Mouse (Mus musculus) CH12.LX (cell line): Measurements from ENCODE around the gene Eif4e. TPM values are rescaled to one million over a fixed set of nuclear protein-coding genes. Genes with fewer than 3 reads are reported as not detected.

Experiments
- DNase-seq: peaks from one replicate; pipeline ENCODE4 v3.0.0-alpha.2; 2013; ENCODE audit errors: extremely low read depth
- H3K27ac ChIP-seq: 2 replicates; pipeline ENCODE4 v1.5.1; 2012; ENCODE audit warnings: low read depth, mild to moderate bottlenecking, control low read depth, moderate library complexity; ENCODE audit not compliant: insufficient read depth
- H3K27me3 ChIP-seq: replicated peaks from 2 replicates; pipeline ENCODE3; 2012; ENCODE audit warnings: inconsistent platforms
- H3K36me3 ChIP-seq, 2 experiments: replicated peaks in 1 of 2; 2 replicates each; pipeline versions ENCODE3 to v1.6.1; 2012; ENCODE audit warnings: inconsistent platforms in 1 of 2, low read length in 1 of 2, mild to moderate bottlenecking in 1 of 2, mixed read lengths in 1 of 2, moderate library complexity in 1 of 2; ENCODE audit not compliant: control insufficient read depth in 1 of 2, insufficient read depth in 1 of 2
- H3K4me1 ChIP-seq, 2 experiments: 2 replicates each; pipeline ENCODE4 v1.6.1; 2012; ENCODE audit warnings: inconsistent platforms in 1 of 2, moderate library complexity in 1 of 2; ENCODE audit not compliant: insufficient read depth in 2 of 2, control insufficient read depth in 1 of 2
- H3K4me2 ChIP-seq: 2 replicates; pipeline ENCODE4 v1.6.1; 2012; ENCODE audit warnings: low read depth, mild to moderate bottlenecking, control low read depth; ENCODE audit not compliant: poor library complexity, insufficient read depth, severe bottlenecking
- H3K4me3 ChIP-seq, 3 experiments: fragments of 150-350 bp in 1 of 3; sonication (generic) in 1 of 3; replicated peaks in 1 of 3; 2 replicates each; pipeline versions ENCODE3 to v1.5.1; 2011 to 2012; ENCODE audit warnings: low read depth in 2 of 3, low read length in 2 of 3, mild to moderate bottlenecking in 2 of 3, moderate library complexity in 2 of 3, control low read depth in 1 of 3, improper control_type of control experiment in 1 of 3, inconsistent platforms in 1 of 3, mixed read lengths in 1 of 3; ENCODE audit not compliant: poor library complexity in 1 of 3
- H3K79me2 ChIP-seq: replicated peaks from 2 replicates; pipeline ENCODE4 v1.6.1; 2012; ENCODE audit warnings: mild to moderate bottlenecking, moderate library complexity; ENCODE audit not compliant: control insufficient read depth, poor library complexity, insufficient read depth, severe bottlenecking; ENCODE audit errors: extremely low read depth
- H3K9ac ChIP-seq: 2 replicates; pipeline ENCODE4 v1.6.1; 2012; ENCODE audit warnings: low read depth, mild to moderate bottlenecking, control low read depth, moderate library complexity; ENCODE audit not compliant: insufficient read depth
- H3K9me3 ChIP-seq: replicated peaks from 2 replicates; pipeline ENCODE3; 2012; ENCODE audit warnings: low read length, inconsistent platforms, mixed read lengths
- BHLHE40 ChIP-seq: IDR thresholded peaks from 2 replicates; pipeline ENCODE4 v1.6.1; 2011; ENCODE audit warnings: mild to moderate bottlenecking, low read depth, low read length, improper control_type of control experiment
- CHD1 ChIP-seq: IDR thresholded peaks from 2 replicates; pipeline ENCODE4 v1.6.1; 2012; ENCODE audit warnings: low read depth, low read length, improper control_type of control experiment, inconsistent platforms
- CHD2 ChIP-seq: IDR thresholded peaks from 2 replicates; pipeline ENCODE4 v1.6.1; 2011; ENCODE audit warnings: low read length, improper control_type of control experiment
- CTCF ChIP-seq, 2 experiments: IDR thresholded peaks in 1 of 2; conservative IDR thresholded peaks in 1 of 2; 2 replicates each; pipeline ENCODE4 v1.5.1; 2011 to 2012; ENCODE audit warnings: low read depth in 2 of 2, low read length in 2 of 2, improper control_type of control experiment in 1 of 2, inconsistent platforms in 1 of 2, mild to moderate bottlenecking in 1 of 2, moderate library complexity in 1 of 2
- ELF1 ChIP-seq: IDR thresholded peaks from 2 replicates; pipeline ENCODE4 v1.6.1; 2014; ENCODE audit warnings: low read depth, mild to moderate bottlenecking, inconsistent platforms, low read length, improper control_type of control experiment
- GABPA ChIP-seq: IDR thresholded peaks from 2 replicates; pipeline ENCODE4 v1.6.1; 2012; ENCODE audit warnings: low read depth, low read length, improper control_type of control experiment, inconsistent platforms; ENCODE audit not compliant: insufficient replicate concordance
- IRF4 ChIP-seq: IDR thresholded peaks from 2 replicates; pipeline ENCODE4 v1.6.1; 2014; ENCODE audit warnings: low read depth, mild to moderate bottlenecking, inconsistent platforms, low read length, improper control_type of control experiment
- JUN ChIP-seq: IDR thresholded peaks from 2 replicates; pipeline ENCODE4 v1.6.1; 2011; ENCODE audit warnings: low read depth, mild to moderate bottlenecking, low read length, improper control_type of control experiment, moderate library complexity; ENCODE audit not compliant: insufficient read depth
- MAFK ChIP-seq: IDR thresholded peaks from 2 replicates; pipeline ENCODE4 v1.6.1; 2011; ENCODE audit warnings: low read length, improper control_type of control experiment; ENCODE audit not compliant: insufficient replicate concordance
- MAZ ChIP-seq: IDR thresholded peaks from 2 replicates; pipeline ENCODE4 v1.6.1; 2012; ENCODE audit warnings: low read depth, mild to moderate bottlenecking, inconsistent platforms, low read length, improper control_type of control experiment, moderate library complexity
- MEF2A ChIP-seq: IDR thresholded peaks from 2 replicates; pipeline ENCODE4 v1.6.1; 2014; ENCODE audit warnings: low read depth, mild to moderate bottlenecking, inconsistent platforms, low read length, improper control_type of control experiment, borderline replicate concordance
- MXI1 ChIP-seq: IDR thresholded peaks from 2 replicates; pipeline ENCODE4 v1.6.1; 2011; ENCODE audit warnings: mild to moderate bottlenecking, low read depth, low read length, improper control_type of control experiment
- MYC ChIP-seq: IDR thresholded peaks from 2 replicates; pipeline ENCODE4 v1.6.1; 2011; ENCODE audit warnings: low read depth, mild to moderate bottlenecking, improper control_type of control experiment, low read length
- NELFE ChIP-seq: IDR thresholded peaks from 2 replicates; pipeline ENCODE4 v1.6.1; 2011; ENCODE audit warnings: low read depth, low read length, improper control_type of control experiment
- PAX5 ChIP-seq: IDR thresholded peaks from 2 replicates; pipeline ENCODE4 v1.6.1; 2012; ENCODE audit warnings: low read length, inconsistent platforms, mixed read lengths
- POLR2A ChIP-seq: IDR thresholded peaks from 2 replicates; pipeline ENCODE4 v1.6.1; 2011; ENCODE audit warnings: low read depth, mild to moderate bottlenecking, improper control_type of control experiment, low read length
- POLR2AphosphoS2 ChIP-seq: IDR thresholded peaks from 2 replicates; pipeline ENCODE4 v1.6.1; 2011; ENCODE audit warnings: low read depth, low read length, improper control_type of control experiment
- SIN3A ChIP-seq: IDR thresholded peaks from 2 replicates; pipeline ENCODE4 v1.6.1; 2012; ENCODE audit warnings: low read length, improper control_type of control experiment, inconsistent platforms
- SMC3 ChIP-seq: IDR thresholded peaks from 2 replicates; pipeline ENCODE4 v1.6.1; 2011; ENCODE audit warnings: low read depth, low read length, improper control_type of control experiment
- TBP ChIP-seq: conservative IDR thresholded peaks from 2 replicates; pipeline ENCODE4 v1.6.1; 2011; ENCODE audit warnings: low read depth, low read length, improper control_type of control experiment
- USF1 ChIP-seq: IDR thresholded peaks from 2 replicates; pipeline ENCODE4 v1.6.1; 2014; ENCODE audit warnings: low read depth, mild to moderate bottlenecking, inconsistent platforms, low read length, improper control_type of control experiment
- USF2 ChIP-seq: conservative IDR thresholded peaks from 2 replicates; pipeline ENCODE4 v1.6.1; 2011; ENCODE audit warnings: low read depth, low read length, improper control_type of control experiment
- ZC3H11A ChIP-seq: IDR thresholded peaks from 2 replicates; pipeline ENCODE4 v1.6.1; 2012; ENCODE audit warnings: low read depth, mild to moderate bottlenecking, inconsistent platforms, low read length, improper control_type of control experiment
- dilution Hi-C: fragments of 300-500 bp; cut with MboI; formaldehyde crosslinking; loops from 2 replicates; pipeline ENCODE4 v1.14.3; 2020; ENCODE audit warnings: low sequenced_read_pairs; ENCODE audit not compliant: extremely low pct_unique_long_range_greater_than_20kb, extremely low pct_ligation_motif_present
- in situ Hi-C: fragments of 300-500 bp; cut with MboI; formaldehyde crosslinking; loops from 3 replicates; pipeline ENCODE4 v1.14.3; 2019; ENCODE audit warnings: low sequenced_read_pairs, low pct_ligation_motif_present, low pct_unique_long_range_greater_than_20kb, mixed read lengths
- polyA plus RNA-seq: library from polyadenylated mRNA; unstranded; fragments of >175 nt; gene quantifications from 2 replicates; pipeline ENCODE4 v1.2.1, GENCODE M21; 2012; ENCODE audit warnings: low read depth; ENCODE audit not compliant: insufficient read length
- total RNA-seq, 2 experiments: library from RNA; depleted of rRNA; stranded (reverse); fragments of 300-350 nt in 1 of 2; fragments of >200 nt in 1 of 2; gene quantifications; 2 replicates each; pipeline ENCODE4 v1.2.3; 2012 to 2014

Gene Eif4e
- total and polyA plus RNA-seq, 3 experiments = 490 to 850 (median 590) TPM

DNA sequence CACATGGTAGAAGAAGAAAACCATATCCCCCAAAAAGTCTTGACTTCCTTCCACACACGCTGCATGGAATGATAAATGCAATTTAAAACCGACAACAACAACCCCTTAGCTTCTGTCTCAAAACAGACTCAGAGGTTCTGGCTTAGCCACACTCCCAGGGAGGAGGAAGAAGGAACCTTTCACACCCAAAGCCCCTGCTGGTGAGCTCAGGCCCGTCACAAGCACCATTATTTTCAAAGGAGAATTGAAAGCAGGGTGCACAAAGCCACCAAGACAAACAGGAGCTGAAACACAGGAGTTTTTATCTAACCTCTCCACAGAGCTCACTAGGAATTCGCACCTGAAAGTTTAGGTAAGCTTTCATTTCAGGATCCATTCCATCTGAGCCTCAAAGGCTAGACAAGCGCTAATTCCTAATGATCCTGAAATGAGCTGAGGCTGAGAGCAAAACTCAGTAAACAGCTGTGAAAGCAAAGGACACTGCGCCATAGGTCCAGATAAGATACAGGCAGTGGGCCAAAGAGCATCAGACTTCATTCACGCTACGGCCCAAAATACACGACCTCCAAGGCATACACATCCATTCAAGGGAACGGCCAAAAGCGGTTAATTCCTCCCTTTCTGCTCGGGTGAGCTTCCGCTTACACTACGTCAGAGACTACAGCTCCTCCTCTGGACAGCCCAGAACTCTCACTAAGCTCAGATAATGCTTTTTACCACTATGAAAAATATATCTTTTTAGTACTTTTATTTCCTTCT lies 44.3 kb upstream of the Eif4e start:
- Histone ChIP-seq H3K4me3 (no peak overlapping the region), H3K36me3 (peaks cover 55 to 86% of the 10 kb centered on the region in 2 experiments), H3K79me2 (peaks cover 61% of the 10 kb centered on the region), H3K9ac (no peak overlapping the region), H3K9me3 (peaks cover 7% of the 10 kb centered on the region), H3K27ac (no peak overlapping the region), H3K4me1 (peaks cover 3 to 32% of the 10 kb centered on the region in 2 experiments; a peak in 3 of 4 replicates), H3K27me3 (no peaks in the 10 kb centered on the region), H3K4me2 (no peak overlapping the region)
- TF ChIP-seq USF2 (no peak), BHLHE40 (no peak), SIN3A (no peak), MXI1 (no peak), MAZ (no peak), MEF2A (no peak), IRF4 (no peak)
- dilution Hi-C loops = no loop called here
- in situ Hi-C loops = no loop called here
- no peak for DNase-seq

DNA sequence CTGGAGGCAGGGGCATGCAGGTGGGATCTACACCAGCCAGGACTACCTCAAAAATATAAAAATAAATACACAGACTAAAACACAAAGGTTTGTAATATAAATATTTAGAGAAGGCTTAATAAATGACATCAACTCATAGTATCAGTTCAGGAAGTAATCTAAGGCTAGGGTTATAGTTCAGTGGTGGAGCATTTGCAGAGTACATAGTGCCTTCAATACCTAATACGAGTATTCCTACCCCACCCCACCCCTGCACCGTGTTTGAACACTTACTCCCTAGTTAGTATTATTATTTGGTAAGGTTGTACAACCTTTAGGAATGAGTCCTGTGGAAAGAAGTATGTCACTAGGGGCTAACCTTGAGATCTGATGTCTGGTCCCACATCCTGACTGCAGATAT lies 42.7 kb upstream of the Eif4e start:
- peaks cover 7% of the 10 kb centered on the region for H3K9me3 ChIP-seq
- H3K9ac ChIP-seq = no peak overlapping the region
- no peak overlapping the region for H3K27ac ChIP-seq
- H3K36me3 ChIP-seq = peaks cover 57 to 86% of the 10 kb centered on the region in 2 experiments
- no peak overlapping the region for H3K4me2 ChIP-seq
- no peaks in the 10 kb centered on the region for H3K27me3 ChIP-seq
- DNase-seq = no peak
- TF ChIP-seq MEF2A = no peak
- TF ChIP-seq MYC = no peak
- no peak for TF ChIP-seq POLR2AphosphoS2
- dilution Hi-C loops = no loop called here
- H3K4me3 ChIP-seq = no peak overlapping the region
- H3K79me2 ChIP-seq = peaks cover 76% of the 10 kb centered on the region
- H3K4me1 ChIP-seq = peaks cover 3 to 47% of the 10 kb centered on the region in 2 experiments; a peak in 3 of 4 replicates
- in situ Hi-C loops = no loop called here

DNA sequence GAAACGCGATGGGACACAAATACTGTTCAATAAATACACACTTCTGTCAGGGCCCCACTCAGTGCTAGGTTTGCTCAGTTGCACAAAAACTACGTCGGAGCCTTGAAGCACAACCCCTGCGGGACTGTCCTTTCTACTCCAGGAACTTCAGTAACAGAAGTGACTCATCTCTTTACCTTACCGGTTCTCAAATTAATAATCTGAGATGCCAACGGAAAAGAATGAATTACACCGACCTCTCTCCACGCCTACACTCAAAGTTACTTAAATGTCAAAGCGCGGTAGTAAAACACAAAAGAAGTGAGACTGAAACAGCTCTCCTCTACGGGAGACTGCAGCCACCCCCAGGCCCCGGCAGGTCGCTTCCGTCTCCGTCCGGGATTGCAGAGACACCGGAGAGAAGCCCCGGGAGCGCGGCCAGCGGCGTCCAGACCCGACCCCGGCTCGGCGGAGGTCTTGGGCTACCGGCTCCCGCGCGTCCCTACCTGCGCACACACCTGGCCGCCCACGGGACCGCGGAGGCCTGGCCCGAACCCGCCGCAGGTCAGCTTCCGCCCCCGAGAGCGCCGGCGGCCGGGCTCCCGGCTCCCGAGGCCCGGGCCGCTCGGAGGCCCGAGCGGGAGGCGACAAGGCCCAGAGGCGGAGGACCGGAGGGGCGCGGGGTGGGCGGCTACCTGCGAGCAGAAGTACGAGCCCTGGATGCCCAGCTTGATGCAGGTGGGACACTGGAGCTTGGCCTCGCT lies 37.2 kb upstream of the Eif4e start:
- in situ Hi-C loops = no loop called here
- peak overlapping the region; percentile 44 for H3K27ac ChIP-seq
- TF ChIP-seq CHD2 (no peak), GABPA (no peak), JUN (peak; percentile 61), CHD1 (peak; percentile 69; the same call in 1 of the 2 replicates), SMC3 (no peak), MAFK (no peak), PAX5 (no peak), IRF4 (peak; percentile 79), POLR2A (no peak), MYC (0 out of 2 replicates have a peak, but pooled peaks have one; percentile 7), TBP (0 out of 2 replicates have a peak, but pooled peaks have one; percentile 43), USF1 (no peak), USF2 (no peak), CTCF (conservative IDR thresholded peaks at IDR 0.05 in 1 of 2, IDR thresholded peaks at IDR 0.05 in 1 of 2; ENCODE audit: low read depth in 2 of 2, low read length in 2 of 2) (no peak), NELFE (no peak), ZC3H11A (no peak), ELF1 (peak; percentile 30; the same call in 1 of the 2 replicates)

More for the DNA sequence above, 37.2 kb upstream of the Eif4e start:
- peak; percentile 77 for DNase-seq
- H3K27me3 ChIP-seq = no peaks in the 10 kb centered on the region
- dilution Hi-C loops = no loop called here
- peaks cover 12% of the 10 kb centered on the region for H3K9me3 ChIP-seq
- peak overlapping the region; percentile 79 to 90 (median 83) for H3K4me3 ChIP-seq
- peaks cover 18 to 33% of the 10 kb centered on the region in 2 experiments for H3K36me3 ChIP-seq
- peak overlapping the region; percentile 93 for H3K4me2 ChIP-seq
- H3K4me1 ChIP-seq = peaks cover 3 to 32% of the 10 kb centered on the region in 2 experiments; a peak in 3 of 4 replicates
- peaks cover 53% of the 10 kb centered on the region for H3K79me2 ChIP-seq
- H3K9ac ChIP-seq = peak overlapping the region; percentile 87
